Mouse (Mus musculus) midbrain, postnatal 0 days (tissue): ENCODE measurements around the gene Btnl10. TPM values are rescaled to one million over a fixed set of nuclear protein-coding genes. Genes with fewer than 3 reads are reported as not detected.
A peak's percentile ranks its signal among the peaks of the same experiment; 100 is the strongest.

ENCODE experiments used
- ATAC-seq: fragments of 200-750 bp; cut with Nextera tagmentation; 2 replicates; pipeline ENCODE4 v1.8.0; 2017; ENCODE audit warnings: moderate number of reproducible peaks, mild to moderate bottlenecking, moderate TSS enrichment, moderate library complexity; ENCODE audit not compliant: low FRiP score
- DNase-seq: peaks from one replicate; pipeline ENCODE4 v3.0.0-alpha.2; 2015; ENCODE audit warnings: low spot score
- H3K27ac ChIP-seq: fragments of 300-500 bp; sonication (generic); 2 replicates; pipeline ENCODE4 v1.5.1; 2014; ENCODE audit warnings: low read depth, mild to moderate bottlenecking, low read length, mixed read lengths
- H3K27me3 ChIP-seq: fragments of 300-500 bp; sonication (generic); 2 replicates; pipeline ENCODE4 v1.6.1; 2014; ENCODE audit warnings: low read length, control low read depth, mixed read lengths; ENCODE audit not compliant: insufficient read depth
- H3K36me3 ChIP-seq: fragments of 300-500 bp; sonication (generic); 2 replicates; pipeline ENCODE4 v1.6.1; 2014; ENCODE audit warnings: low read length, control low read depth, mixed read lengths; ENCODE audit not compliant: insufficient read depth
- H3K4me1 ChIP-seq: fragments of 300-500 bp; sonication (generic); 2 replicates; pipeline ENCODE4 v1.6.1; 2014; ENCODE audit warnings: mild to moderate bottlenecking, control low read depth, antibody characterized with exemption, low read length, mixed read lengths; ENCODE audit not compliant: insufficient read depth
- H3K4me2 ChIP-seq: fragments of 300-500 bp; sonication (generic); 2 replicates; pipeline ENCODE4 v1.6.1; 2014; ENCODE audit warnings: low read depth, mild to moderate bottlenecking, low read length, mixed read lengths; ENCODE audit not compliant: poor library complexity, severe bottlenecking
- H3K4me3 ChIP-seq: fragments of 300-500 bp; sonication (generic); 2 replicates; pipeline ENCODE4 v1.5.1; 2014; ENCODE audit warnings: low read depth, mild to moderate bottlenecking, low read length, moderate library complexity
- H3K9ac ChIP-seq: fragments of 300-500 bp; sonication (generic); replicated peaks from 2 replicates; pipeline ENCODE4 v1.6.1; 2014; ENCODE audit warnings: mild to moderate bottlenecking, low read length, moderate library complexity, mixed read lengths; ENCODE audit not compliant: poor library complexity, severe bottlenecking
- H3K9me3 ChIP-seq: fragments of 300-500 bp; sonication (generic); 2 replicates; pipeline ENCODE4 v1.6.1; 2016; ENCODE audit warnings: low read length, control low read depth
- CTCF ChIP-seq: IDR thresholded peaks from 2 replicates; pipeline ENCODE4 v1.5.1; 2016; ENCODE audit warnings: antibody characterized with exemption, mild to moderate bottlenecking
- WGBS: fragments of 180-500 bp; shearing (Covaris S2); extraction: QIAGEN DNeasy Blood & Tissue Kit; methylation state at CpG from one replicate; pipeline ENCODE4 v1.1.7; 2014; 5-methylcytosine and 5-hydroxymethylcytosine counted together
- polyA plus RNA-seq: library from polyadenylated mRNA; unstranded; fragments of >200 nt; fragmentation: Nextera tagmentation; extraction: Ambion mirVana; gene quantifications from 2 replicates; pipeline ENCODE4 v1.2.1, GENCODE M21; 2015
- total RNA-seq: library from RNA; depleted of rRNA; stranded (reverse); fragments of >200 nt; gene quantifications from 2 replicates; pipeline ENCODE4 v1.2.3, GENCODE M21; 2014

Gene Btnl10
- total and polyA plus RNA-seq, 2 experiments from 2014 or later: 0.16 TPM; not detected in 1

DNA sequence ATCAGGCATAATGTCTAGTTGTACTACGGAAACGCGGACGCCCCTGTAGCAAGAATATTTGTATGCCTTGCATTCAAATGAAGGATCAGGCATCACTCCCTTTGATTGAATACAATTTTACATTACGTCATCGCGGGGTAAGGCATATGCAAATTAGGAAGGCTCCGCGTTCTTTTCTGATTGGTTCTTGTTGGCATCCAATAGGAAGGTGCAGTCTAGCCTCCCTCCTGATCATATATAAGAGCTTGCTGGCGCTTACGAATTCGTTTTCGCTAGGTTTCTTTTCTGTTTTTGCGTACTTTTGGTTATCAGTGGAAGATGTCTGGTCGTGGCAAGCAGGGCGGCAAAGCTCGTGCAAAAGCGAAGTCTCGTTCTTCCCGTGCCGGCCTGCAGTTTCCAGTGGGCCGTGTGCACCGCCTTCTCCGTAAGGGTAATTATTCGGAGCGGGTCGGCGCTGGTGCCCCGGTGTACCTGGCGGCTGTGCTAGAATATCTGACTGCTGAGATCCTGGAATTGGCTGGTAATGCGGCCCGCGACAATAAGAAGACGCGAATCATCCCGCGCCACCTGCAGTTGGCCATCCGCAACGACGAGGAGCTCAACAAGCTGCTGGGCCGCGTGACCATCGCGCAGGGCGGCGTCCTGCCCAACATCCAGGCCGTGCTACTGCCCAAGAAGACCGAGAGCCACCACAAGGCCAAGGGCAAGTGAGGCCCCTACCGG lies 36.9 kb downstream of the Btnl10 start, which contains the start of the genes Hist3h2a and Trim17:
Gene Hist3h2a (plus strand): TSS at position 266 of the 723 bp plus-strand sequence.
Gene Trim17 (plus strand): TSS at position 266 of the 723 bp plus-strand sequence.
- ATAC-seq: peak; percentile 91
- Histone ChIP-seq H3K9ac (peak within 1 kb of the TSS; percentile 84), H3K36me3 (no peaks in the 10 kb centered on the region), H3K27ac (peak within 1 kb of the TSS; percentile 97), H3K9me3 (no peaks in the 10 kb centered on the region), H3K4me1 (peaks cover 13% of the 10 kb centered on the region), H3K4me3 (peak within 1 kb of the TSS; percentile 81), H3K4me2 (peak within 1 kb of the TSS; percentile 91), H3K27me3 (no peaks in the 10 kb centered on the region)
- peak; percentile 100 for DNase-seq
- peak; percentile 70 for TF ChIP-seq CTCF
- WGBS: under 1% methylated on average over 49 of the region's 49 CpGs

DNA sequence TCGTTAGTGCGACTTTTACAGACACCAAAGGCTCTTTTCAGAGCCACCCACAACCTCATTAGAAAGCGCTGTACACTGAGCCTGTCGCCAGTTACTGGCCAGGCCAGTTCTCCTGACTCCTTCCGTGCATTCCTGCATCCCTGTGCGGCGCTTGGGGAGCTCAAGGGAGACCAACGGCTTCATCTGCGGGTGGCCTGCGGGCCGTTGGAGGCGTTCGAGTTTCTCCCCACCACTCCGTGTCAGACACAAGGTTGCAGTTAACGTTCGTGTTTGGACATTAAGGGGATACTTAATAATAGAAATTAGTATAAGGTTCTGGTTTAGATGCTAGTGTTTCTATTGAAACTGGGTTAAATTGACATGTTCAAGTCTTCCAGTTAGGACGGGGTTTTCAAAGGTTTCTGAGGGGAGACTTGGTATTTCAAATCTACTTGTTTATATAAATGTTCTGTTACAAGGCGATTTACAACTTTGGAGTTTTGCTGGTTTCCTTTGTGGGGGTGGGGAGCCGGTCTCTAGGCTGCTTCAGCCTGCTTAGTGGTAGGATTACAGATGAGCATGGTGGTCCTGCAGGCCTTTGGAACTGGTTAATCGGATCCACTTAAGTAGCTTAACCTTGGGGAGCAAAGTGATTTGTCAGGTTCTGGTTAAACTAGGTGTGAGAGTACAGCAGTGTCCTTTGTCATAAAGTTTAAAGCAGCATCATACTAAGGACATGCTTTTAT lies 37.6 kb downstream of the Btnl10 start:
- Histone ChIP-seq H3K4me3 (peak overlapping the region; percentile 81), H3K4me2 (peak overlapping the region; percentile 67), H3K27me3 (no peaks in the 10 kb centered on the region), H3K36me3 (no peaks in the 10 kb centered on the region), H3K27ac (peak overlapping the region; percentile 97), H3K4me1 (peaks cover 13% of the 10 kb centered on the region), H3K9ac (peak overlapping the region; percentile 82), H3K9me3 (no peaks in the 10 kb centered on the region)
- TF ChIP-seq CTCF: no peak
- WGBS: under 1% methylated on average over 20 of the region's 20 CpGs
- no peak for ATAC-seq
- DNase-seq: peak; percentile 51

DNA sequence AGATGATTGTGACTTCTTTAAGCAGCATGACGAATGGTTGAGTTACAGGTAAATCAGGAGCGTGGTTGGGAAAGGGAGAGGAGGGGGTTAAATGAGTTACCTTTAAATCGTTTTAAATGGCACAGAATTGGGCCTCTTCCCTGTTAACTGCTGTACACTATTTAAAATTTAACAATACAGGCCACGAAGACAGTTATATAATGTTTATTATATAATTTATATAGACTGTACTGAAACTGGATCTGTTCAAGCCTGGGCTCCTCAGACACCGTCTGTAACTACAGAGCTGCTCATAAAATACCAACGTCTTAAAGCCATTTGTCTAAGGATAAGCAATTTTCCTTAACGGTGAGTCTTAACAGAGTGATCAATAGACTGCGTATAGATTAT lies 38.2 kb downstream of the Btnl10 start:
- no peak for DNase-seq
- no peak for ATAC-seq
- Histone ChIP-seq H3K9ac (peak overlapping the region; percentile 82), H3K27ac (no peak overlapping the region), H3K9me3 (no peaks in the 10 kb centered on the region), H3K27me3 (no peaks in the 10 kb centered on the region), H3K4me1 (peaks cover 13% of the 10 kb centered on the region), H3K4me2 (peak overlapping the region; percentile 67), H3K4me3 (peak overlapping the region; percentile 81), H3K36me3 (no peaks in the 10 kb centered on the region)
- 15% methylated on average over 8 of the region's 8 CpGs for WGBS
- no peak for TF ChIP-seq CTCF

DNA sequence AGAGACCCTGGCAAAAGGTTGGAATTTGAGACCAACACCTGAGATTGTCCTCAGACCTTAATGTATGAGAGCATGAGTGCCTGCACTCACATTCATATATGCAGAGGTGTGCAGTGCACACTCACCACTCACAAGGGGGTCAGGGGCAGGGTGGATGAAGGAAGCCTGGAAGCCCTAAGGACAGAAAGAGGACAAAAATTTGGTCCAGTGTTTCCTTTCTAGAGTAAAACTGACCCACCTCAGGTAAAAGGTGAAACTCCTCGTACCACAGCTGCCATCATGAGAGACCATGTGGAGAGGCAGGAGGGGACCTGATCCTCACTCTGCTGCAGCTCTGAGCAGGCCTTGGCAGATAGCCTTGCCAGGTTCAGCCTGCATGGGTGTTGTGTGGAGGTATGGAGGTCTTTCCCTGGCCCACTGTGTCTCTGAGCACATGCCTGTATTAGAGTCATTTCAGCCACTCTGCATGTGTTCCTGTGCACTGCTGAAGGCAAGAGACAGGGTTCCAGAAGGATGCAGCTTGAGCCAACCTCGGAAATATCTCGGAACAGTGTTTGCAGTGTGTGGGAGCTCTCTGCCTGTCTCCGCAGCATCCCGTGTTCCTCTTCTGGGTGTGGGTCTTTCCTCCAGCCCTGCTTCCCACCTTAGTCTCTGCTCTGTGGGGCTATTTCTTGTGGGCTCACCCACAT lies 39.7 kb downstream of the Btnl10 start:
- DNase-seq: no peak

DNA sequence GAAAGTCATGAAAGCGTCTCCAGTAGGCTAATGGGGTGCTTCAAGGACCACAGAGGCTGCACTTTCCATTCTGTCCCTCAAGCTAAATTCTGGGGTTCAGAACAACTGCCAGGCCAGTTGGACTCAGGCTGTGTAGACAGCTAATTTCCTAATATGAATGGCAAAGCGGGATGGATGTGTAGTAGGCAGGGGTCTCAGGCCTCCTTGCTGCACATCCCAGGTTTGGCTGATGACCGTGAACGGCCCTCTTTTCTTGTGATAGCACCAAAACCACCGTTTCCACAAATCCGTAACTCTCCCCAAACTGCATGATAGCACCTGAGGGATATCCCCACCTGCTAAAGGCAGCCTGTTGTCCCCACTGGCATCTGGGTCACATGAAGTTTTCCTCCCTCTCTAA lies 40.8 kb downstream of the Btnl10 start:
- Histone ChIP-seq H3K27me3 (no peaks in the 10 kb centered on the region), H3K27ac (no peak overlapping the region), H3K4me1 (peaks cover 9% of the 10 kb centered on the region), H3K4me2 (peak overlapping the region; percentile 1), H3K9ac (no peak overlapping the region), H3K9me3 (no peaks in the 10 kb centered on the region), H3K36me3 (no peaks in the 10 kb centered on the region), H3K4me3 (no peak overlapping the region)
- ATAC-seq: no peak
- 79% methylated on average over 6 of the region's 6 CpGs for WGBS
- DNase-seq: no peak
- no peak for TF ChIP-seq CTCF

More for the DNA sequence above, 39.7 kb downstream of the Btnl10 start:
- Histone ChIP-seq H3K9me3 (no peaks in the 10 kb centered on the region), H3K36me3 (no peaks in the 10 kb centered on the region), H3K4me1 (peaks cover 9% of the 10 kb centered on the region), H3K9ac (peak overlapping the region; percentile 82), H3K27me3 (no peaks in the 10 kb centered on the region), H3K4me2 (peak overlapping the region; percentile 67), H3K27ac (no peak overlapping the region), H3K4me3 (peak overlapping the region; percentile 81)
- no peak for ATAC-seq
- TF ChIP-seq CTCF: no peak
- 89% methylated on average over 5 of the region's 5 CpGs for WGBS
